Mouse (Mus musculus) stomach, postnatal 0 days (tissue): ENCODE measurements around the gene Itga3. TPM values are rescaled to one million over a fixed set of nuclear protein-coding genes. Genes with fewer than 3 reads are reported as not detected.

ENCODE experiments used
- ATAC-seq: fragments of 200-750 bp; cut with Nextera tagmentation; 2 replicates; pipeline ENCODE4 v1.8.0; 2017; ENCODE audit not compliant: low FRiP score, low TSS enrichment
- DNase-seq: peaks from one replicate; pipeline ENCODE4 v3.0.0-alpha.2; 2016; ENCODE audit warnings: low spot score
- H3K27ac ChIP-seq: fragments of 300-500 bp; sonication (generic); replicated peaks from 2 replicates; pipeline ENCODE4 v1.5.1; 2014; ENCODE audit warnings: mild to moderate bottlenecking, control low read depth
- H3K27me3 ChIP-seq: fragments of 300-500 bp; sonication (generic); 2 replicates; pipeline ENCODE4 v1.6.1; 2014; ENCODE audit warnings: low read length; ENCODE audit not compliant: control insufficient read depth, insufficient read depth
- H3K36me3 ChIP-seq: fragments of 300-500 bp; sonication (generic); 2 replicates; pipeline ENCODE4 v1.6.1; 2014; ENCODE audit warnings: low read length, mixed read lengths; ENCODE audit not compliant: control insufficient read depth, insufficient read depth
- H3K4me1 ChIP-seq: fragments of 300-500 bp; sonication (generic); replicated peaks from 2 replicates; pipeline ENCODE4 v1.6.1; 2014; ENCODE audit warnings: antibody characterized with exemption; ENCODE audit not compliant: control insufficient read depth, insufficient read depth
- H3K4me2 ChIP-seq: fragments of 300-500 bp; sonication (generic); replicated peaks from 2 replicates; pipeline ENCODE4 v1.6.1; 2014; ENCODE audit warnings: low read depth, mild to moderate bottlenecking, control low read depth, moderate library complexity
- H3K4me3 ChIP-seq: fragments of 300-500 bp; sonication (generic); 2 replicates; pipeline ENCODE4 v1.5.1; 2014; ENCODE audit warnings: low read depth, low read length, control low read depth
- H3K9ac ChIP-seq: fragments of 300-500 bp; sonication (generic); 2 replicates; pipeline ENCODE4 v1.6.1; 2014; ENCODE audit warnings: mild to moderate bottlenecking, low read length, control low read depth, mixed read lengths
- H3K9me3 ChIP-seq: fragments of 300-500 bp; sonication (generic); 2 replicates; pipeline ENCODE4 v1.6.1; 2016; ENCODE audit warnings: low read length; ENCODE audit not compliant: control insufficient read depth
- CTCF ChIP-seq: IDR thresholded peaks from 2 replicates; pipeline ENCODE4 v1.5.1; 2016; ENCODE audit warnings: antibody characterized with exemption, low read depth, mild to moderate bottlenecking, moderate library complexity
- EP300 ChIP-seq: optimal IDR thresholded peaks from 2 replicates; pipeline ENCODE3; 2016; ENCODE audit warnings: antibody characterized with exemption
- WGBS: fragments of 180-500 bp; shearing (Covaris S2); extraction: QIAGEN DNeasy Blood & Tissue Kit; methylation state at CpG from one replicate; pipeline ENCODE4 v1.1.7; 2014; 5-methylcytosine and 5-hydroxymethylcytosine counted together
- polyA plus RNA-seq: library from polyadenylated mRNA; unstranded; fragments of >200 nt; fragmentation: Nextera tagmentation; extraction: Ambion mirVana; gene quantifications from 2 replicates; pipeline ENCODE4 v1.2.1, GENCODE M21; 2015

Itga3 gene
- polyA plus RNA-seq, 1 experiment from 2014 or later: 15.6 TPM

DNA sequence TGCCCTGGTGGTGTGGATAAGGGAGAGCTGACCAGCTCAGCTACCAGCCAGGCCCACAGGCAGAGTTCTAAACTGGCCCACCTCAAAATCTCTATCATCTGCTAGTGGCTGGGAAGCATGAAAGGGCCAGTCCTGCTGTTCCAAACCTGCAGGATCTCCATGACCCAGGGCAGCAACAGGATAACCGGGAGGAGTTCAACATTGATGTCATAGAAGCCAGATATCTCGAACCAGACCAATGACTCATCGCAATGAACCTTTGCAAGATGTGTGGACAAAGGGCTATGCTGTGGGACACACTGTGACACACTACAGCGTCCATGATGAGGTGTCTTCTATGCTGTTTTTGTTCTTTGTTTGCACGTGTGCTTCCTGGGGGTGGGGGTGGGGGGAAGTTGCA lies 16.5 kb upstream of the Itga3 start:
- no peak overlapping the region for H3K4me2 ChIP-seq
- H3K9me3 ChIP-seq: no peaks in the 10 kb centered on the region
- H3K36me3 ChIP-seq: no peaks in the 10 kb centered on the region
- ATAC-seq (peak; percentile 72), DNase-seq (no peak)
- no peaks in the 10 kb centered on the region for H3K27me3 ChIP-seq
- H3K27ac ChIP-seq: no peak overlapping the region
- no peak for TF ChIP-seq CTCF
- no peak for TF ChIP-seq EP300
- H3K9ac ChIP-seq: no peak overlapping the region
- WGBS: 54% methylated on average over 5 of the region's 5 CpGs
- no peak overlapping the region for H3K4me3 ChIP-seq
- H3K4me1 ChIP-seq: peaks cover 12% of the 10 kb centered on the region

DNA sequence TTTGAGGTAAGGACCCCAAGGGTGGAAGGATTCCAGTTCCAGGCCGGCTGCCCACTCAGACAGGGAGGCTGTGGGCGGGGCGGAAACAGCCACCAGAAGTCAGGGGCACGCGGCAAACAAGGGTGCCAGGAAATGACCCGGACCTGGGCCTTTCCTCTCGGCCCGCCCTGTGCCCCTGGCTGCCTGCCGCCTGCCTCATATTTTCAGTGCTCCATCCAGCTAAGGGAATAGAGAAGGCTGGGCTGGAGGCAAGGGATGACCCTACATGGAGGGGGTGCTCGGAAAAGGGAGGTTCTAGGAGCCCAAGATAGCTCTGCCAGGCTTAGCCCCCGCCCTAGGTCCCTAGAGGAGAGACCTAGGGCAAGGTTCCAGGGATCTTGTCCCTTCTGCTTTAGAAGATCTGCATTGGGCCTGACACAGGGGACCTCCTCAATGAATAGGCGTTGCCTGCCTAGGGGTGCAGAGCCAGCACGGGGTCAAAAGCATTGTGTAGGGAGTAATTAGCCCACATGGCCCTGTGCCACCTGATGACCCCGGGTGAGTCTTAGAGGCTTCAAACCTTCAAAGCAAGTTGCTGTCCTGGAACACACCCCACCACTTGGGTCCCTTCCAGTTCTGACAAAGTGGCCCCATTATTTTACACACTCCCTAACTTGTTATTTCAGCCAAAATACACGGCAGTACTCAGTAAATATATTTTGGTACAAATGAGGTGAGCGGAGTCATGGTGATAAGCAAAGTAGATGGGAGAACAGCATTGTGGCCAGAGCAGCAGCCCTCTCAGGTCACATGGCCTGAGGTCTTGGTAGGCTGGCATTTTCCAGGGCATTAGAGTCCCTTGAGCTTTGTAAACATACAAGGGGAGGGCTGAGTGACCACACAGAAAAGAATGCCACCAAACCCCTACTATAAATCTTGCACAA lies 12.5 kb upstream of the Itga3 start:
- peak overlapping the region; percentile 61 for H3K27ac ChIP-seq
- H3K4me1 ChIP-seq: peaks cover 20% of the 10 kb centered on the region
- no peak for TF ChIP-seq EP300
- TF ChIP-seq CTCF: no peak
- WGBS: 53% methylated on average over 16 of the region's 16 CpGs
- DNase-seq (no peak), ATAC-seq (0 out of 2 replicates have a peak, but pooled peaks have one; percentile 5)
- H3K9ac ChIP-seq: no peak overlapping the region; the same call in 1 of the 2 replicates
- H3K4me3 ChIP-seq: no peak overlapping the region
- H3K9me3 ChIP-seq: no peaks in the 10 kb centered on the region
- H3K36me3 ChIP-seq: no peaks in the 10 kb centered on the region
- H3K27me3 ChIP-seq: no peaks in the 10 kb centered on the region
- H3K4me2 ChIP-seq: no peak overlapping the region

DNA sequence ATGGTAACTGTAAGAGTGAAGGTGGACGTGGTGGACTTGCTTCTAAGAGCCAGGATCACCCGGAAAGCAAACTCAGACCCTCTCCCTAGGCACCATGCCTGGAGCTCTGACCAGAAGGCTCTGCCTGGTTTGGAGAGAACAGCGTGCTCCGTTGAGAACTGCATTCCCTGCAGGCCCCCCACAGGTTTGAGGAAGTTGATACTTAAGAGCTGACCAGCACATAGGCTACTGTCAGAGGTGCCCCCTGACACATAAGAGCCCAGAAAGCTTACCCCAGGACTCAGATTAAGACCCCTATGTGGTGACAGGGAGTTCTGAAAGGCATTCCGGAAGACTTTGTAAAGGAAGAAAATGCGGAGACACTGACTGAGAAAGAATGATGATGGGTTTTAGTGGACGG lies 11.7 kb upstream of the Itga3 start:
- TF ChIP-seq EP300: no peak
- no peak for TF ChIP-seq CTCF
- H3K9ac ChIP-seq: no peak overlapping the region
- DNase-seq (no peak), ATAC-seq (no peak)
- H3K36me3 ChIP-seq: no peaks in the 10 kb centered on the region
- no peaks in the 10 kb centered on the region for H3K27me3 ChIP-seq
- H3K4me2 ChIP-seq: no peak overlapping the region
- H3K27ac ChIP-seq: peak overlapping the region; percentile 61
- 49% methylated on average over 7 of the region's 7 CpGs for WGBS
- H3K4me1 ChIP-seq: peaks cover 20% of the 10 kb centered on the region
- no peaks in the 10 kb centered on the region for H3K9me3 ChIP-seq
- H3K4me3 ChIP-seq: no peak overlapping the region

DNA sequence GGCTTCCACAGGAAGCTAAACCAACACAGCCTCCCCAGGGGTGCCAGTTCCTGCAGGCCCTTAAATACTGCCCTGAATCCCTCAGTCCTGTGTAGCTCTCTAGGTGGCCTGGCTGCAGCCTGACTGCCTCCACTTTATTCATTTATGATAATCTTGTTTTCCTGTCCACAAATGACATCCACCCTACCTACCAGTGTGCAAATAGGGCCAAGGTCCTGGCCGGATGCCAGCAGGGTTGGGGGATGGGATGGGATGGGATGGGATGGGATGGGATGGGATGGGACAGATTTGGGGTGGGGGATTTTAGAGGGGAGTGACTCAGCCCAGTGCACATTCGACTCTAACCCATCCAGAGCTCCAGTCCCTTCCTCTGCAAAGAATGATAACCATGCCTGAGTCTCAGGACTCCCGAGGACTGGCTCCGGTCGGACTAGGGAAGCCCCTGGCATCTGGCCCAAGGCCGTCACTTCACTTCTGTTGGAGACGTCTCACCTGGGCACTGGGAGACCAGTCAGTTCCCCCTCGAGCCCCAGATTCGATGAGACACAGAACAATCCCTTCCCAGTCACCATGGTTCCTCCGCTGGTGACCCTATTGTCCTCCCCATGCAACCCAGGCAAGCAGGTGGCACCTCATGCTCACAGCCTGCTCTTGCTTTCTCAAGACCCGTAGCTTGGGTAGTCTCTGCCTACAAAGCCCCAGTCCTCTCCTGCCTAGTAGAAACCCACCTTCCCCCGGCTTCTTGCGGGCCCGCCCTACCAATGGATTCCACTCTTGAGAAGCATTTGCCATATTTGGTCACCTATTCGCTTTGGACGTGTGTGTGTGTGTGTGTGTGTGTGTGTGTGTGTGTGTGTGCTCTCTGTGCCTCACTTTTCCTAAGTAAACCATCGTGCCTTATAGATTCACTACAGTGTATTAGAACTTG lies 11.0 kb upstream of the Itga3 start:
- TF ChIP-seq EP300: no peak
- no peak for TF ChIP-seq CTCF
- Histone ChIP-seq H3K4me2 (no peak overlapping the region), H3K36me3 (no peaks in the 10 kb centered on the region), H3K4me1 (peaks cover 20% of the 10 kb centered on the region), H3K27me3 (no peaks in the 10 kb centered on the region), H3K9me3 (no peaks in the 10 kb centered on the region), H3K4me3 (no peak overlapping the region), H3K9ac (no peak overlapping the region), H3K27ac (peak overlapping the region; percentile 90)
- WGBS: 50% methylated on average over 17 of the region's 17 CpGs
- no peak for DNase-seq
- peak; percentile 13; the same call in 1 of the 2 replicates for ATAC-seq

DNA sequence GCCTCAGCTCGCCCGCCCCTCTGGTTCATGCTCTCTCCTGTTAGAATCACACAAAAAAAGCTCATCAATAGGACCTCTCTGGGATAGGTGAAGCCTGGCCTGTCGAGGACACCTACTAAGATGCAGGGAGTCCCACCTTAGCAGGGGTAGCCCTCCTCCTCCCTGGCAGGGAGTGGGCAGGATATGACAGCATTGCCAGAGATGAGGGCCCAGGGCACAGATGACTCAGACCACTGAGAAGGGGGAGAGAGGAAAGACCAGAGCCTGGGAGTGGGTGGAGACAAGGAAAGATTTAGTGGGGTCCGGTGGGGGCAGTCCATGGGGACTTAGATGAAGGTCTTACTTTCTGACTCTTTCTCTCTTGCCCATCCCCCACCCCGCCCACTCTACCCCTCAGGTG lies 9.6 kb upstream of the Itga3 start:
- H3K27me3 ChIP-seq: no peaks in the 10 kb centered on the region
- no peak for DNase-seq
- H3K4me2 ChIP-seq: no peak overlapping the region
- ATAC-seq: no peak
- peaks cover 20% of the 10 kb centered on the region for H3K4me1 ChIP-seq
- no peak overlapping the region for H3K4me3 ChIP-seq
- no peak overlapping the region for H3K9ac ChIP-seq
- TF ChIP-seq CTCF (no peak), EP300 (no peak)
- peak overlapping the region; percentile 49 for H3K27ac ChIP-seq
- no peaks in the 10 kb centered on the region for H3K9me3 ChIP-seq
- WGBS: 58% methylated on average over 5 of the region's 5 CpGs
- H3K36me3 ChIP-seq: no peaks in the 10 kb centered on the region
